Mouse (Mus musculus) kidney, postnatal 0 days (tissue): ENCODE data around the gene Gnas. TPM values are rescaled to one million over a fixed set of nuclear protein-coding genes. Genes with fewer than 3 reads are reported as not detected.
"Not testable (repeated sequence)": the region's sequence is repeated elsewhere in the genome, so short reads cannot be mapped to it uniquely, and the experiment has no call there.

Experiments
- ATAC-seq: fragments of 200-750 bp; cut with Nextera tagmentation; replicated peaks from 2 replicates; pipeline ENCODE4 v1.8.0; 2017; ENCODE audit warnings: low read depth, moderate number of reproducible peaks, moderate TSS enrichment, moderate library complexity; ENCODE audit not compliant: low FRiP score
- DNase-seq: peaks from one replicate; pipeline ENCODE4 v3.0.0-alpha.2; 2016; ENCODE audit warnings: low spot score
- H3K27ac ChIP-seq: fragments of 300-500 bp; sonication (generic); 2 replicates; pipeline ENCODE4 v1.5.1; 2014; ENCODE audit warnings: mild to moderate bottlenecking
- H3K27me3 ChIP-seq: fragments of 300-500 bp; sonication (generic); 2 replicates; pipeline ENCODE4 v1.6.1; 2014; ENCODE audit warnings: low read length, mixed read lengths; ENCODE audit not compliant: insufficient read depth
- H3K36me3 ChIP-seq: fragments of 300-500 bp; sonication (generic); 2 replicates; pipeline ENCODE4 v1.6.1; 2014; ENCODE audit warnings: low read length, mixed read lengths; ENCODE audit not compliant: insufficient read depth
- H3K4me1 ChIP-seq: fragments of 300-500 bp; sonication (generic); replicated peaks from 2 replicates; pipeline ENCODE4 v1.6.1; 2014; ENCODE audit warnings: antibody characterized with exemption, low read length, mixed read lengths; ENCODE audit not compliant: insufficient read depth
- H3K4me2 ChIP-seq: fragments of 300-500 bp; sonication (generic); 2 replicates; pipeline ENCODE4 v1.6.1; 2014; ENCODE audit warnings: mild to moderate bottlenecking, low read length, moderate library complexity, mixed read lengths
- H3K4me3 ChIP-seq: fragments of 300-500 bp; sonication (generic); replicated peaks from 2 replicates; pipeline ENCODE4 v1.5.1; 2014; ENCODE audit warnings: low read depth, low read length
- H3K9ac ChIP-seq: fragments of 300-500 bp; sonication (generic); 2 replicates; pipeline ENCODE4 v1.6.1; 2014; ENCODE audit warnings: low read depth, low read length
- H3K9me3 ChIP-seq: fragments of 300-500 bp; sonication (generic); replicated peaks from 2 replicates; pipeline ENCODE4 v1.6.1; 2016; ENCODE audit warnings: low read length, inconsistent platforms, mixed read lengths
- CTCF ChIP-seq: IDR thresholded peaks from 2 replicates; pipeline ENCODE4 v1.5.1; 2016; ENCODE audit warnings: antibody characterized with exemption, low read depth, mild to moderate bottlenecking, moderate library complexity
- WGBS: fragments of 180-500 bp; shearing (Covaris S2); extraction: QIAGEN DNeasy Blood & Tissue Kit; methylation state at CpG from one replicate; pipeline ENCODE4 v1.1.7; 2014; 5-methylcytosine and 5-hydroxymethylcytosine counted together
- polyA plus RNA-seq: library from polyadenylated mRNA; unstranded; fragments of >200 nt; fragmentation: Nextera tagmentation; extraction: Ambion mirVana; gene quantifications from 2 replicates; pipeline ENCODE4 v1.2.1, GENCODE M21; 2015

The Gnas gene
- polyA plus RNA-seq, 1 experiment from 2014 or later = 1,363 TPM

GRCm38 (mm10) chr2:174344003-174344655, 60.0 kb downstream of the Gnas start:
- TF ChIP-seq CTCF = no peak
- Histone ChIP-seq H3K9ac (0 out of 2 replicates have a peak overlapping the region, but pooled peaks have one; percentile 18), H3K9me3 (no peaks in the 10 kb centered on the region), H3K4me3 (no peak overlapping the region), H3K4me2 (peak overlapping the region; percentile 16), H3K27ac (peak overlapping the region; percentile 84), H3K4me1 (peaks cover 34% of the 10 kb centered on the region), H3K36me3 (peaks cover 37% of the 10 kb centered on the region), H3K27me3 (no peaks in the 10 kb centered on the region)
- 4% methylated on average over 3 of the region's 3 CpGs for WGBS
- DNase-seq = peak; percentile 95
- ATAC-seq = peak; percentile 80

DNA sequence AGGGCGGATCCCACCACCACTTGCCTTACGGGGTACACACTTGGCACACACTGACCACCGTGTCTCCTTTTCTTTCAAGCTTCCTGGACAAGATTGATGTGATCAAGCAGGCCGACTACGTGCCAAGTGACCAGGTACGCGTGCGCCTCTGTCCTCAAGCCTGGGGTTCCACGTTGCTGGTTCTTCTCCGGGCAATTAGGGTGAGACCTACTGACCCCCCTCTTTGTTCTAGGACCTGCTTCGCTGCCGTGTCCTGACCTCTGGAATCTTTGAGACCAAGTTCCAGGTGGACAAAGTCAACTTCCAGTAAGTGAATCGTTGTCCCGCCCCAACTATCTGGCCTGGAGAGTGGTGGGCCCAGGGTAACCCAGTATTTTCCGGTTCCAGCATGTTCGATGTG, 60.9 kb downstream of the Gnas start:
- WGBS = 87% methylated on average over 16 of the region's 16 CpGs
- DNase-seq = no peak
- peak overlapping the region; percentile 84; the same call in 1 of the 2 replicates for H3K27ac ChIP-seq

DNA sequence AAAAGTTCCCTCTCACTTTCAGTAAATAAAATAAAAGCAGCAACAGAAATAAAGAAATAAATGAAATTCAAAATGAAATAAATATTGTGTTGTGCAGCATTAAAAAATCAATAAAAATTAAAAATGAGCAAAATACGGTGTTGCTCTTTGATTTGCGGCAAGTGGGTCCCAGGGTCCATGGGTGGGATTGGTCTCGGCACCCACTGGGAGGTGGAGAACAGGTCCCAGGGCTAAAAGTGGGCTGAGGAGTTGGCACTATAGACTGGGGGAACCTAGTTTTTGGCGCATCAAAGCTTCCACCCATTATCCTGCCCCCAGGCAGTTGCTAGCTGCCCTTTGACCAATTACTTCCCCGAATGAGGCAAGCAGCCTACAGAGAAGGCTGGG, 62.5 kb downstream of the Gnas start, which contains the start of gene Gm20721:
TSS of gene Gm20721 (minus strand) at position 101 of the 387 bp plus-strand sequence.
- 93% methylated on average over 5 of the region's 5 CpGs for WGBS
- no peaks in the 10 kb centered on the region for H3K9me3 ChIP-seq
- H3K9ac ChIP-seq = no peak within 1 kb of the TSS
- no peaks in the 10 kb centered on the region for H3K27me3 ChIP-seq
- peaks cover 24% of the 10 kb centered on the region for H3K4me1 ChIP-seq
- H3K27ac ChIP-seq = no peak within 1 kb of the TSS
- no peak within 1 kb of the TSS for H3K4me2 ChIP-seq
- no peak for DNase-seq
- peaks cover 37% of the 10 kb centered on the region for H3K36me3 ChIP-seq
- no peak for TF ChIP-seq CTCF
- H3K4me3 ChIP-seq = no peak within 1 kb of the TSS
- no peak for ATAC-seq

More for the DNA sequence above, 60.9 kb downstream of the Gnas start:
- no peak overlapping the region for H3K4me3 ChIP-seq
- peaks cover 37% of the 10 kb centered on the region for H3K36me3 ChIP-seq
- H3K9ac ChIP-seq = no peak overlapping the region
- no peak for ATAC-seq
- H3K27me3 ChIP-seq = no peaks in the 10 kb centered on the region
- H3K9me3 ChIP-seq = no peaks in the 10 kb centered on the region
- peaks cover 34% of the 10 kb centered on the region for H3K4me1 ChIP-seq
- no peak overlapping the region for H3K4me2 ChIP-seq
- TF ChIP-seq CTCF = no peak

DNA sequence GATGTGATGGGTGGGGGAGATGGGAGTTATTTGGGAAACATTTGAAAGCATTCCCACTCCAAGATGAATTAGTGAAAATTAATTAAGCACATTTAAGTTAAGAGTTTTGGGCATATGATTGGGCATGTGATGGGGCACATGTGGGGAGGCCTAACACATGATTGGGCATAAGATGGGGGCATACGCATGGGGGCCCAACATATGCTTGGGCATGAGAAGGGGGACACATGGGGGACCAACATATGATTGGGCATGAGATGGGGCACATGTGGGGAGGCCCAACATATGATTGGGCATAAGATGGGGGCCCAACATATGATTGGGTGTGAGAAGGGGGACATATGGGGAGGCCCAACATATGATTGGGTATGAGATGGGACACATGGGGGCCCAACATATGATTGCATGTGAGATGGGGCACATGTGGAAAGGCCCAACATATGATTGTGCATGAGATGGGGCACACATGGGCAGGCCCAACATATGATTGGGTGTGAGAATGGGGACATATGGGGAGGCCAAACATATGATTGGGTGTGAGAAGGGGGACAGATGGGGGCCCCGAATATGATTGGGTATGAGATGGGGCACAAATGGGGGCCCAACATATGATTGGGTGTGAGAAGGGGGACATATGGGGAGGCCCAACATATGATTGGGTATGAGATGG, 63.0 kb downstream of the Gnas start:
- H3K27me3 ChIP-seq, H3K27ac ChIP-seq, H3K9me3 ChIP-seq, ATAC-seq, H3K9ac ChIP-seq, H3K4me3 ChIP-seq, DNase-seq, H3K4me2 ChIP-seq: not testable (repeated sequence)
- Histone ChIP-seq H3K36me3 (peaks cover 37% of the 10 kb centered on the region), H3K4me1 (peaks cover 19% of the 10 kb centered on the region)
- WGBS = 98% methylated on average over 2 of the region's 2 CpGs

GRCm38 (mm10) chr2:174358516-174358915, 74.4 kb downstream of the Gnas start:
- no peaks in the 10 kb centered on the region for H3K36me3 ChIP-seq
- no peaks in the 10 kb centered on the region for H3K9me3 ChIP-seq
- H3K9ac ChIP-seq = no peak overlapping the region
- no peak overlapping the region for H3K27ac ChIP-seq
- H3K4me3 ChIP-seq = no peak overlapping the region
- H3K4me2 ChIP-seq = no peak overlapping the region
- TF ChIP-seq CTCF = no peak
- ATAC-seq (no peak), DNase-seq (no peak)
- no peaks in the 10 kb centered on the region for H3K27me3 ChIP-seq
- WGBS = 91% methylated on average over 4 of the region's 4 CpGs
- no peaks in the 10 kb centered on the region for H3K4me1 ChIP-seq

DNA sequence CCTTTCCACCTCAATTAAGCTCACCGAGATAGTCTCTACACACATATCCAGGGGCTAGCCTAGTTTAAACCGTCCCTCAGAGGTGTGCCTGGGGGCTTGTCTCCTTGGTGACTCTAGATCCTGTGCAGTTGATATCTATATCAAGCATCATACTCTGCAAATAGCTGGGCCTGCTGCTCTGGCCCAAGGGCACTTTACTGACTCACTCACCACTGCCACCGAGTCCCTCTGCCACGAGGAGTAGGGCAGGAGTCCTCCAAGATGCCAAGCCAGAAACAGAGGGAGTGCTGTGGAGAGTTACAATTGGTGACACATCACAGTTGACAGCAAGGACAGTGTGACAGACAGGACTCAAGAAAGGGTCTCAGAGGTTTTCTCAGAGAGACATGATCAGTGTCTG, 75.5 kb downstream of the Gnas start:
- Histone ChIP-seq H3K27ac (no peak overlapping the region), H3K4me3 (no peak overlapping the region), H3K9ac (no peak overlapping the region), H3K36me3 (no peaks in the 10 kb centered on the region), H3K27me3 (no peaks in the 10 kb centered on the region), H3K4me2 (no peak overlapping the region), H3K4me1 (no peaks in the 10 kb centered on the region), H3K9me3 (no peaks in the 10 kb centered on the region)
- DNase-seq (no peak), ATAC-seq (no peak)
- no peak for TF ChIP-seq CTCF
- 81% methylated on average over 4 of the region's 4 CpGs for WGBS
